Mouse (Mus musculus): Measurements from ENCODE around the gene Rab43.

GRCm38 (mm10) chr6:87799576-87799975 lies 12.4 kb downstream of the Rab43 start:
- TF ChIP-seq TAL1 (IDR thresholded peaks at IDR 0.05; ENCODE audit: low read length) = no peak
- peak; percentile 48; the same call in 1 of the 2 replicates for TF ChIP-seq GATA1 (IDR thresholded peaks at IDR 0.05; ENCODE audit: low read length)
